Mouse (Mus musculus) bone marrow macrophage, adult 2 months (primary cell): ENCODE measurements around the gene Srgap3. TPM values are rescaled to one million over a fixed set of nuclear protein-coding genes. Genes with fewer than 3 reads are reported as not detected.

ENCODE experiments used
- H3K27ac ChIP-seq: 2 replicates; pipeline ENCODE4 v1.5.1; 2012; ENCODE audit warnings: low read depth, low read length; ENCODE audit not compliant: insufficient read depth
- H3K4me1 ChIP-seq: 2 replicates; pipeline ENCODE4 v1.6.1; 2012; ENCODE audit warnings: low read length; ENCODE audit not compliant: control insufficient read depth, insufficient read depth
- H3K4me3 ChIP-seq: 2 replicates; pipeline ENCODE4 v1.5.1; 2012; ENCODE audit warnings: mild to moderate bottlenecking, low read length, moderate library complexity; ENCODE audit not compliant: insufficient read depth
- CTCF ChIP-seq: IDR thresholded peaks from 2 replicates; pipeline ENCODE4 v1.5.1; 2012; ENCODE audit warnings: low read depth, mild to moderate bottlenecking, low read length, moderate library complexity
- POLR2A ChIP-seq: IDR thresholded peaks from 2 replicates; pipeline ENCODE4 v1.6.1; 2012; ENCODE audit warnings: mild to moderate bottlenecking, low read depth, low read length, borderline replicate concordance
- polyA plus RNA-seq: library from polyadenylated mRNA; stranded (reverse); fragments of >200 nt; gene quantifications from 2 replicates; pipeline ENCODE4 v1.2.4, GENCODE M21; 2012; ENCODE audit not compliant: missing spikeins, insufficient read depth, insufficient read length

The Srgap3 gene
- polyA plus RNA-seq, 1 experiment = 2.9 TPM

DNA sequence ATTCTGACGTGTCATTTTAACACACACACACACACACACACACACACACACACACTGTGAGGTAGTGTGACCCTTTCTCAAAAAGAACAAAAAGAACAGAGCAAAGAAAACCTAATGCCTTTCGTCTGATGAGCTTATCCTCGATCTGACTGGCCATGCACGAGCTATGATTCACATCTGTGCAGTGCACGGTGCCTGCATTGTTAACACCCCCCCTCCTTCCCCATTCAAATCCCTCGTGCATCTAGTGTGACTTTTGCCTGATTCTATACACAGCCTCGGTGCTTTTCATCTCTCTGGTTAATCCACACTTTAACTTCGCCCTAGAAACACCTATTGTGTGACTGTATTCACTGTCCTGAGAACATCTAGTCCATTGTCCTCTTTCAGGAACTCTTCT, 14.5 kb downstream of the Srgap3 start:
- TF ChIP-seq POLR2A (no peak), CTCF (no peak)
- H3K4me1 ChIP-seq = no peaks in the 10 kb centered on the region
- H3K4me3 ChIP-seq = no peak overlapping the region
- no peak overlapping the region for H3K27ac ChIP-seq

DNA sequence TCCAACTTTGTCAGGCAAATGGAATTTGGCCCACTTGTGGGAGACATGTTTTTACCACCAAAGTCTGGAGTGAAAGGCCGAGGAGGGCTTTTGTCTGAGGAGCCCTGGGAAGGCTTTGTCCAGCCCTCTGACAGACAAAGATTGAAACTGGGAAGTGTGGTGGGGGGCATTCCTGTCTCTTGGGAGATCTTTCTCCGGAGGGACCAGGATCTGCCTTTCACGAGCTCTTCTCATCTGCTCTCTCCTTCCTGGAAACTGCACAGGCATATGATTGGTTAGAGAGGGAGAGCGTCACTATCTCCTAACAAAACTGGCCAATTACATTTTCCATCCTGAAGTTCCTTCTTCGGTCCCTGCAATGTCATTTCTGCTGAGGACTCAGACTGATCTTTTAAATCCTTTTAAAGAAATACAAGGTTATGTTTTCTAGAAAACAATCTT, 17.0 kb downstream of the Srgap3 start:
- no peak overlapping the region for H3K27ac ChIP-seq
- H3K4me3 ChIP-seq = no peak overlapping the region
- TF ChIP-seq CTCF = no peak
- TF ChIP-seq POLR2A = no peak
- H3K4me1 ChIP-seq = no peaks in the 10 kb centered on the region

DNA sequence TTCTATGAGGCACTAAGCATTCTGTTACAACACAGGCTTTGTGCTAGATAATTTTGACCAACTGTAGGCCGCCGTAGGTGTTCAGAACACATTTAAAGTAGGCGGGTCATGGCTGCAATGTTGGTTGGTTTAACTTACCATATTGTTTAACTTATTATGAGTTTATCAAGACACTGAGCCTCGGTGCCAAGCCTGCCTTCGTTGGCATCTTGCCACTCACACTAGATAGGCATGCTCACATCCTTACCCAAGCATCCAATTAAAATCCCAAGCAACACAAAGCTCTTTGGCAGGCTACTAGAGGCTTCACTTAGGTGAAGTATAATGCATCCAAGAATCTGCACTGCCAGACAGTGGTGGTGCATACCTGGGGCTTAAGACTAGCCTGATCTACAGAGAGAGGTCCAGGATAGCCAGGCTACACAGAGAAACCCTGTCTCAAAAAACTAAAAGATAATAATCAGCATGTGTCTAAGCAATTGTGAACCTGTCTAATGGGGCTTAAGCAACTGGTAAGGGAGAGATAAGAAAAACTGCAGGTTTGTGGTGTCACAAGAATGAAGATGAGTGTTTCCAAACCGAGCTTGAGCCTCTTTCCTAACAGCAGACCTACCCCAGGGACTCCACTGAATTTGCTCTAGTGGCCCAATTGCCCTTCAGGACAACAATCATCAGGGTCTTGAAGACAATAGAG, 17.6 kb downstream of the Srgap3 start:
- Histone ChIP-seq H3K27ac (no peak overlapping the region), H3K4me3 (no peak overlapping the region), H3K4me1 (no peaks in the 10 kb centered on the region)
- TF ChIP-seq POLR2A = no peak
- TF ChIP-seq CTCF = no peak

DNA sequence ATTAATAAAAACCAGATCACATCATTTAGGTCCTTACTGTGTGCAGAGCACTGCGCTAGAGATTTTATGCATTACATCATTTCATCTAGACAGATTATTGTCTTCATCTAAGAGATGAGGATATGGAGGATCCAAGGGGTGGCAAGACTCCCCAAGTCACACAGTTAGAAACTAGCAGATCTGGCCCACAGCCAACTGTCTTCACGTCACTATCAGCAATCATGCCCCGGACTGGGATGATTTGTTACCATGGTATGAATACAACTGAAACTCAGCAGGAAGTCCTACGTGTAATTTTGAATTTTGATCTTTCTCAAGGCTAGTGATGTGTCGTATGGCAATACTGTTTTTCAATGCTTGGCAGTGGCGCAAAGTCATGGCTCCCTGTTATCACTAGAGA, 18.2 kb downstream of the Srgap3 start:
- no peak overlapping the region for H3K4me3 ChIP-seq
- TF ChIP-seq POLR2A (no peak), CTCF (no peak)
- H3K27ac ChIP-seq = no peak overlapping the region
- H3K4me1 ChIP-seq = no peaks in the 10 kb centered on the region

DNA sequence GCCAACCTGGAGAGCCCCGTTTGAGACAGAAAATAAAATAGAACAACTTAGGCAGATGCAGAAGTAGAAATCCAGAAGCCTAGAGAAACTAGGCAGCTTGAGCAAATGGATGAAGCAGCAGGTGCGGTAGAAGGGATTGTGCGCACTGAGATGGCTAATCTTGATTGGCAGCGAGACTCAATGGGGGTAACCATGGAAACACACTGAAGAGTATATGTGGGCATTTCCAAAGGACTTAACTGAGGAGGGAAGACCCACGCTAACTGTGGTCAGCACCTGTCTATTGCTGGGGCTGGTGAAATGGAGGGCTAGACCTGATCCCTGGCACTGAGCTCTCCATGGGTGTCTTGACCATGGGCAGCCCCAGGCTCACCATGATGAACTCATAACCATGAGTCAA, 19.7 kb downstream of the Srgap3 start:
- Histone ChIP-seq H3K4me3 (no peak overlapping the region), H3K27ac (no peak overlapping the region), H3K4me1 (no peaks in the 10 kb centered on the region)
- TF ChIP-seq POLR2A = no peak
- no peak for TF ChIP-seq CTCF

DNA sequence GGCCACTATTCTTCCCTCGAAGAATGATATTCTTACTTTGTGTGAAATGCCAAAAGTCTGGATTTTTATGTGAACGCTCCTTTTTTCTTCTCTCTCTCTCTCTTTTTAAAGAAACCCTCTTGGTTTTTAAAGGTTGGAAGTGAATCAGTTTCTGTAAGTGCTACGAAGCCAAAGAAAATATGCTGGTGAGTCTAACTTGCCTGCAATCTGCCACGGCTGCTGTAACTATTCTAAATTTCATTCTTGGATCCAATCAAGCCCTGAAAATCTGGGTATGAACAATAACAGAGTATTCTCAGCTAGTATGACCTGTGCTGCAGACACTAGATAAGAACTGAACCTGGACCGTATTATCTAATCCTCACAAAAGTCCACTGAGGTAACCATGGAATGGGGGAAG, 21.1 kb downstream of the Srgap3 start:
- no peak for TF ChIP-seq CTCF
- H3K27ac ChIP-seq = no peak overlapping the region
- H3K4me1 ChIP-seq = no peaks in the 10 kb centered on the region

DNA sequence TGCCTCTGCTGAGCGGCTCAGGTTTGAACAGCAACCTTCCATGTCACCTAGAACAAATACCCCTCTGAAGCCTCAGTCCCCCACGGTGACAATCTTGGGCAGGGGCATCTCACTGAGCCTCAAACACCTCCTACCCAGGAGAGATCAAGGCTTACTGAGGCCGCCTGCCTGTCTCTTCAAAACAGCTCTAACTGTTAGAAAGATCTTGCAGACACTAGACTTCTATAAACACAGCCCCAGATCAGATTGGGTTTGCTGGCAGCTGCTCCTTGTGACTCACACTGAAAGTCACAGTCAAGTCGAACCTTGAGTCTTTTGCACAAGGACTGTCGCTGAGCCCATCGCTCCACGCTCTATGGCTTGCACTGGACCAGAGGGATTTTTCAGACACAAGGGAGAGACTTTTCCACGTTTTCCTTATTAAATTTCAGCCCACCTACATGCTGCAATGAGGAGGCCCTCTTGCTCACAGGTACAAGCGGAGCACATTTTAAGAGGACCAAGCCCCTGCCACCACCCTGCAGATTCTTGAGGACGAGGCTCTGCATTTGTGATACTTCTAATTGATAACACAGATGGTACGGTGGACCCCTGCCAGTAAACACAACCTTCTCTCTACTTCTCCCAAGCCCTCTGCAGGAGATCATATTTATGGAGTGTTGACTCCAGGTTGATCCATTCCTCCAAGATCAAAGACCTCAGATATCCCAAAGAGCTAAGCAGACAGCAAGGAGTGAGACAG, 21.7 kb downstream of the Srgap3 start:
- Histone ChIP-seq H3K4me3 (no peak overlapping the region), H3K4me1 (no peaks in the 10 kb centered on the region), H3K27ac (no peak overlapping the region)
- no peak for TF ChIP-seq POLR2A
- no peak for TF ChIP-seq CTCF

More for the DNA sequence above, 21.1 kb downstream of the Srgap3 start:
- H3K4me3 ChIP-seq = no peak overlapping the region

DNA sequence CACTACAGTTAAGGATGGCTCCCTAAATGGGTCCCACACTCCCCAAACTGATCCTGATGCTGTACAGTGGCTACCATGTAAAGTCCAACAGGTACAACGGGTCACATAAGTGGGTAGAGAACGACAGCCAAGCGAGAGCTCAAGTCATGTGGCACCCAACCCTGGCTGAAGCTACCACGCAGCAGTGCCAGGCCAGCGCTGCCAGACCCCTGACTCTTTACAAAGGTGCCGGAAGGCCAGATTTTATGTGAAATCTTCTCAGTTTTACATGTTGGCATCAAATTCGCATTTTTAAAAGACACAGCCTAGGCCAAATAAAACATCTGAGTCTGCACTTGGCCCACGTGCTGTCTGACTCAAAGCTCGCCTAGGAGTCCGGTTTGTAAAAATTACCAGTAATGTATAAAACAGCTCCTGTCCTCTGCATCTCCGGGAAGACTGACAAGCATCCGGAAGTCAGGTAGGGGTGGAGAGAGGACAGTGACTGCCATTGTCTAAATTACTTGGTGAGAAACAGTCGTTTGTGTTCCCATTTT, 22.4 kb downstream of the Srgap3 start:
- no peaks in the 10 kb centered on the region for H3K4me1 ChIP-seq
- no peak overlapping the region for H3K27ac ChIP-seq
- H3K4me3 ChIP-seq = no peak overlapping the region
- TF ChIP-seq CTCF (no peak), POLR2A (no peak)

DNA sequence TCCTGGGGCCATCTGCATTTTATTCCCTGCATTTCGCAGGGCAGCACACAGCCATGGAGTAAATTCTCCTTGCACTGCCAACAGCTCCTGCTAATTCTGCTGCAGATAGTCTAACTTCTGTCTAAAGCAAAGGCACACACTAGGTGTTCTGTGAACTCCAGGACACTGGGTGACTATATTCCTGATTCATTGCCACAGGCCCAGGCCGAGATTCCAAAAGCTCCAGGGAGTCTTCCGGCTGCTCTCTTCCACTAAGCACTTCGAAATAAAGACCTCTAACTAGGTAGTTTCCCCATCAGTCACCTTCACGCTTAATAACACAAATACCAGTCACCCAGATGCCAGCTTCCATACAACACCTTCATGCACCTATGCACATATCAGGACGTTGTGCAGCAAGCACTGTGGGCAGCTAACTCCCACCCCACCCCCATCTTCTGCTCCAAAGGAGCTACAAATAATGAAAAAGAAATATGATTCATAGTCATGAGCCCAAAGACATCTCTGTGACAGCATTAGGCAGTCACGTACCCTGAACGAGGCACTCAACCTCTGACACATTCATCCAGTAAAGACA, 26.4 kb downstream of the Srgap3 start:
- H3K4me1 ChIP-seq = no peaks in the 10 kb centered on the region
- H3K4me3 ChIP-seq = no peak overlapping the region
- TF ChIP-seq POLR2A (no peak), CTCF (no peak)
- no peak overlapping the region for H3K27ac ChIP-seq

DNA sequence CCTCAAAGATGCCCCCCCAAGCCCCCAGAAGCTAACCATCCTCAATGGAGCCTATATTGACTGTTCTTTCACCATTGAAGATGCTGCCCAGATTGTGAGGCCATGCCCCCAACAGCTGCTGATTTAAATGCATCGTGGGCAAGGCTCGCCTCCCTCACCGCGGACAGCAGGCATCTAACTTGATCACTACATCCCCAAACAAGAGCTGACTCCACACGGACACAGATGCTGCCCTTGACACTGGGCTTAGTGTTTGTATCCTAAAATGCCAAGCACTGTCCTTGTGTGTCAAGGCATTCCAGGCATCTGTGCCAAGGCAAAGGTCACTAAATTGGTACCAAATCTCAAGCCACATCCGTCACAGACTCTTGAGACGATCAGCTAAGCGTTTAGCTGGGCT, 29.3 kb downstream of the Srgap3 start:
- H3K4me3 ChIP-seq = no peak overlapping the region
- TF ChIP-seq CTCF = no peak
- no peak for TF ChIP-seq POLR2A
- no peaks in the 10 kb centered on the region for H3K4me1 ChIP-seq
- H3K27ac ChIP-seq = no peak overlapping the region
